Mouse (Mus musculus): ENCODE results near the gene Sirt2. TPM values are rescaled to one million over a fixed set of nuclear protein-coding genes. Genes with fewer than 3 reads are reported as not detected.

Gene Sirt2
- polyA plus RNA-seq, 1 experiment = 102 TPM

DNA sequence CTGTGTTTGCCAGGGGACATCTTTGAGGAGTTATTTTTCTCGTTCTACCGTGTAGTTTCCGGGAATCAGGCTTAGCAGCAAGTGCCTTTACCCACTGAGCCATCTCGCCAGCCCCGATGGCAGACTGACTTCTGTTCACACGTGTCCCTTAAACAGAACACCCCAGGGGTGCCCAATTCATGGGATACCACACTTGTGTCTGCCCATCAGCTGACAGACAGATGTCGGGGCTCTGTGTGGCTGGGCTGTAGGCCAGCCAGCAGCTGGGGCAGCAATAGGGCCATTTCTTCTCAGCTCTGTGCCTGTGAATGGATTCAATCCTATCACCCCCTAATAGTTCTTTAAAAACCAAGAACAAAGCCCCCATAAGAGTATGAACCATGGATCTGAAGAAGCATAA is 8.6 kb downstream of the Sirt2 start:
- no peak for TF ChIP-seq POLR2A (IDR thresholded peaks at IDR 0.05; ENCODE audit: borderline replicate concordance, extremely low read depth, low read depth, low read length)
- no peak for TF ChIP-seq CTCF (IDR thresholded peaks at IDR 0.05; ENCODE audit: insufficient read depth, low read length)
- no peak for DNase-seq
- no peak overlapping the region for H3K4me3 ChIP-seq (replicated peaks; ENCODE audit: extremely low read depth, low read depth, low read length)
- 88% methylated on average over 7 of the region's 7 CpGs for WGBS
- peaks cover under 1% of the 10 kb centered on the region; the same call in 1 of the 2 replicates for H3K4me1 ChIP-seq (ENCODE audit: control insufficient read depth, insufficient read depth, low read length)

DNA sequence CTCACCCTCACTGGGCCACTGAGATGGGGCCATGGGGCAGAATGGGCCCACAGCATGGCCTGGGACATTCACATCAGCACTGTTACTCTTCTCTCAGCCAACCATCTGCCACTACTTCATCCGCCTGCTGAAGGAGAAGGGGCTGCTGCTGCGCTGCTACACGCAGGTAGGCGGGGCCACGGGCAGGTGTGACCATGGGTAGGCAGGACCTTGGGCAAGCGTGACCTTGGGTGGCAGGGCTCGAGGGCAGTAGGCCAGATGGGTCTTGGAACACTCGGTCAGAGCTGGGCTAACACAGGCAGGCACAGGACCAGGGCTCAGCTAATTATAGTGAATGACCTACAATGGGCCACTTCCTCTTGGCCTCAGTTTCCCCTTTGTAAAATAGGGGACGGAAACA is 12.3 kb downstream of the Sirt2 start:
- H3K4me3 ChIP-seq (replicated peaks; ENCODE audit: extremely low read depth, low read depth, low read length) = no peak overlapping the region
- WGBS = 88% methylated on average over 9 of the region's 9 CpGs
- no peak for TF ChIP-seq POLR2A (IDR thresholded peaks at IDR 0.05; ENCODE audit: borderline replicate concordance, extremely low read depth, low read depth, low read length)
- TF ChIP-seq CTCF (IDR thresholded peaks at IDR 0.05; ENCODE audit: insufficient read depth, low read length) = no peak
- H3K4me1 ChIP-seq (ENCODE audit: control insufficient read depth, insufficient read depth, low read length) = peaks cover 4% of the 10 kb centered on the region; the same call in 1 of the 2 replicates
- no peak for DNase-seq

DNA sequence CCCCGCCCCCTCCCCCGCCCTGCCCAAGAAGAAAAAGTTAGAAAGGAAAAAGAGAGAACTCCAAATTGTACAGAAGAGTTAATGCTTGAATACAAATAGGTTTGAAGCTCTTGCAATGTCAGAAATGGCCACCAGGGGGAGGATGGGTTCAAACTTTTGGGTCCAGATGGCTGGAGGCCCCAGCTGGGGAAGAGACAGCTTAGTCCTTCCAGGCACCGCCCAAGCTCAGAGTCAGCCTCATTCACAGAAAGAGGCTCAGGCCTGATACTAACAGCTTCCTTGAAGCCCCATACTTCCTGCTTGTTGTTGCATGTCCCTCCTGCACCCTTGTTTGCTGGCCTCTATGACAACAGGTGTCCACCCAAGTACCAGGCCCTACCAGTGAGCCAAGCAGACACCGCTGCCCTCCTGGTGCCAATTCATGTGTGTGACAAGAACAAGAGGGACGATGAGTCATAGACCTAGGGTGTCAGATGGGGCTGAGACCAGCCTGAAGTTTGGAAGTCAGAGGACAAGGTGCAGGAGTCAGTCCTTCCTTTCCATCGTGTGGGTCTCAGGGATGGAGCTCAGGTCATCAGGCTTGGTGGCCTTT is 13.6 kb downstream of the Sirt2 start:
- DNase-seq = peak; percentile 81
- Histone ChIP-seq H3K4me3 (replicated peaks; ENCODE audit: extremely low read depth, low read depth, low read length) (no peak overlapping the region), H3K4me1 (ENCODE audit: control insufficient read depth, insufficient read depth, low read length) (peaks cover 4% of the 10 kb centered on the region; the same call in 1 of the 2 replicates)
- WGBS = 33% methylated on average over 6 of the region's 6 CpGs
- no peak for TF ChIP-seq POLR2A (IDR thresholded peaks at IDR 0.05; ENCODE audit: borderline replicate concordance, extremely low read depth, low read depth, low read length)
- TF ChIP-seq CTCF (IDR thresholded peaks at IDR 0.05; ENCODE audit: insufficient read depth, low read length) = peak; percentile 73

DNA sequence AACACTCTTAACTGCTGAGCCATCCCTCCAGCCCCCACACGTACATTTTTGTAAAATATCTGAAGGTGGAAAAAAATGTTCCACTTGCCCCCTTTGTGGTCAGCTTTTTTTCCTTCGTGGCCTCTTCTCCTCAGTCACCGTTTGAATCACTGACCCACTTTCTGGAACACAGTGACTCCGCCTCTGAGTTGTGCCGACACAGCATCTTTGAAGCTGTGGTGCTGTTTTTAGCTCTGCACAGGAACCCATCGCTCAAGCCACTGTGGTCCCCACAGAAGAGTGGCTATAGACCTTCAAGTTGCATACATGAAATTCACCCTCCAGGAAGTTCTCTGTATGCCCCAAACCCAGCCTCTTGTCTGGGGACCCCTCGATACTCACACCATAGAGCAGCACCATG is 14.3 kb downstream of the Sirt2 start:
- no peak overlapping the region for H3K4me3 ChIP-seq (replicated peaks; ENCODE audit: extremely low read depth, low read depth, low read length)
- TF ChIP-seq CTCF (IDR thresholded peaks at IDR 0.05; ENCODE audit: insufficient read depth, low read length) (no peak), POLR2A (IDR thresholded peaks at IDR 0.05; ENCODE audit: borderline replicate concordance, extremely low read depth, low read depth, low read length) (no peak)
- peaks cover 4% of the 10 kb centered on the region; the same call in 1 of the 2 replicates for H3K4me1 ChIP-seq (ENCODE audit: control insufficient read depth, insufficient read depth, low read length)
- WGBS = 47% methylated on average over 7 of the region's 7 CpGs
- DNase-seq = no peak

DNA sequence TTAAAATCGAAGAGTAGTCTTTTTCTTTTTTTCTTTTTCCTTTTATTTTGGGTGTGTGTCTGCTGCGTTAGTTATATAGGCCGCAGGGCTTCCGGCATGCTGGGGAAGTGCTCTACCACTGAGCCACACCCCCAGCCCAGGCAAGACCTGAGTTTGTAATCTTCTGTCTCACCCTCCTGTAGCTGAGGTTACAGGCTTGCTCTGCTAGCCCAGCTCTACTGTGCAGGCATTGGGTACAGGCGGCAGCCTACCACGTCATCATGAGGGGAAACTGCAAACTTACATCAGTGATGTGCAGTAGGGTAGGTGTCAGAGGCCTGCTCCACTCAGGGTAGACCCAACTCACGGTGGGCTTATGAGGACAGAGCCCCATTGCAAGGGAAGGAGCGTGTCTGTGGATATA is 14.7 kb downstream of the Sirt2 start:
- DNase-seq = no peak
- Histone ChIP-seq H3K4me1 (ENCODE audit: control insufficient read depth, insufficient read depth, low read length) (peaks cover 4% of the 10 kb centered on the region; the same call in 1 of the 2 replicates), H3K4me3 (replicated peaks; ENCODE audit: extremely low read depth, low read depth, low read length) (no peak overlapping the region)
- TF ChIP-seq POLR2A (IDR thresholded peaks at IDR 0.05; ENCODE audit: borderline replicate concordance, extremely low read depth, low read depth, low read length) = no peak
- no peak for TF ChIP-seq CTCF (IDR thresholded peaks at IDR 0.05; ENCODE audit: insufficient read depth, low read length)
- 86% methylated on average over 8 of the region's 8 CpGs for WGBS

DNA sequence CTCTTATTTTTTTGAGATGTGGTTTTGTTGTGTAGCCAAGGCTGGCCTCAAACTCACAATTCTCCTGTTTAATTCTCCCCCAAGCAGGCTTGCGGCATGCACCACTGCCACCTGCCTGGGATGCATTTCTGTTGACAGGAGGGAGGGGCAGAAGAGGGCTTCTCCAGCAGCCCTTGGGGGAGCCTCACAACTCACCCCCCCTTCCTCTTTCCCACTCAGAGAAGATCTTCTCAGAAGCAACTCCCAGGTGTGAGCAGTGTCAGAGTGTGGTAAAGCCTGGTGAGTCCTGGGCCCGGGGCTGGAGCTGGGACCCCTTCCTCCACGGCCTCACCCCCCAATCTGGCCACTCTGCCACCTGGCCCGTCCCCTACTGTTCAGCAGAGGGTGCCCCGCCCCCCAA is 18.6 kb downstream of the Sirt2 start:
- no peak for DNase-seq

DNA sequence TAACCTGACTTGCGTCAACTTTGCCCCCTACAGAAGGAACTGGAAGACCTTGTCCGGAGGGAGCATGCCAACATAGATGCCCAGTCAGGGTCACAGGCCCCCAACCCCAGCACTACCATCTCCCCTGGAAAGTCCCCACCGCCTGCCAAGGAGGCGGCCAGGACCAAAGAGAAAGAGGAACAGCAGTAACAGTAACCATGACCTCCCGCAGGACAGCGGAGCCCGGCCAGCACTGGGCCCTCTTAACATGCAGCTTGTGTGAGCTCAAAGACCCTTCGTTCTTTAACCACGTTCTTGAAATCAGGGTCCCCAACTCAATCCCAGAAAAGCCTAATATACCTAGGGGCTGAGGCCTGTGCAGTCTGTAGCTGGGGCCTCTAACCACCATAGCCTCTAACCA is 21.3 kb downstream of the Sirt2 start:
- DNase-seq = no peak
- no peak for TF ChIP-seq CTCF (IDR thresholded peaks at IDR 0.05; ENCODE audit: insufficient read depth, low read length)
- TF ChIP-seq POLR2A (IDR thresholded peaks at IDR 0.05; ENCODE audit: borderline replicate concordance, extremely low read depth, low read depth, low read length) = no peak
- 87% methylated on average over 9 of the region's 9 CpGs for WGBS
- Histone ChIP-seq H3K4me3 (replicated peaks; ENCODE audit: extremely low read depth, low read depth, low read length) (no peak overlapping the region), H3K4me1 (ENCODE audit: control insufficient read depth, insufficient read depth, low read length) (no peaks in the 10 kb centered on the region)

More for the DNA sequence above, 18.6 kb downstream of the Sirt2 start:
- Histone ChIP-seq H3K4me3 (replicated peaks; ENCODE audit: extremely low read depth, low read depth, low read length) (no peak overlapping the region), H3K4me1 (ENCODE audit: control insufficient read depth, insufficient read depth, low read length) (peaks cover 3% of the 10 kb centered on the region; the same call in 1 of the 2 replicates)
- WGBS = 87% methylated on average over 5 of the region's 5 CpGs
- no peak for TF ChIP-seq POLR2A (IDR thresholded peaks at IDR 0.05; ENCODE audit: borderline replicate concordance, extremely low read depth, low read depth, low read length)
- no peak for TF ChIP-seq CTCF (IDR thresholded peaks at IDR 0.05; ENCODE audit: insufficient read depth, low read length)

DNA sequence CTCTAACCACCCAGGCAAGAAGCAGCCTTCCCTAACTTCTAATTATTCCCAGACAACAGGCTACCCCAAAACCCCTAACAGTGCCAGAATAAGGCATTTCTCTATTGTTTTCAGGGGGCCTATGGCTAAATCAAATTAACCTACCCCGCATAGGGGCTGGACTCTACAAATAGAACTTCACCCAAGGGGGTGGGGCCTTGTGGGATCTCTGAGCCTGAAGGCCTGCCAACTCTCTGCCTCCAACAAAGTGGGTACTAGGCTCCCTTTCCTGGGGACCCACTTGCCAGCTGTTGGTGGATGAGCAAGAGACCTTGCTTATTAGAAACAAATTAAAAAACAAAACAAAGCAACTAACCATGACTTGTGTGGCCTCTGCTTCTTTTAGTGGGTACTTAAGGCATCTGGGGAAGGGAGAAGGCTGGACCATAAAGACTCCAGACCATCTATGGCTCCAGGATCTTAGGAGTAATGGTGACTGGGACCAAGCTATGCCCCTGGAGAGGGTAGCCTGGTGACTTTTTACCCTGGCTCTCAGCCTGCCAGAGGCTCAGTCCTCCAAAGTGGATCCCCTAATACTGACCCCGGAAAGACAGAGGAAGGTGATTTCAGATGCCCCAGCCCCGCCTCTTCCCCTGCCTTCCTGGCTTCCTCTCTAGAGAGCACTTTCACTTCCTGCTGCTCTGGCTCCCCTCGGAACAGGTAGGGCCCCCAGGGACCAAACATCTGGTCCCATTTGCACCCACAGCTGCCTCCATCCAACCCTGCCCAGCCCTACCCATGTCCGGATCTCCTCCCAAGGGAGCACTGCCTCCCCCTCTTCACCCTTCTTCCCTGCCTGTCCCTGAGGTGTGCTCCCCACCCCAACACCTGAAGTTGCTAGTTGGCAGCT is 22.0 kb downstream of the Sirt2 start, which contains the start of gene Rinl:
Gene Rinl (plus strand): TSS at position 663 of the 889 bp plus-strand sequence.
- Histone ChIP-seq H3K4me1 (ENCODE audit: control insufficient read depth, insufficient read depth, low read length) (no peaks in the 10 kb centered on the region), H3K4me3 (replicated peaks; ENCODE audit: extremely low read depth, low read depth, low read length) (peak within 1 kb of the TSS; percentile 49)
- 52% methylated on average over 5 of the region's 5 CpGs for WGBS

DNA sequence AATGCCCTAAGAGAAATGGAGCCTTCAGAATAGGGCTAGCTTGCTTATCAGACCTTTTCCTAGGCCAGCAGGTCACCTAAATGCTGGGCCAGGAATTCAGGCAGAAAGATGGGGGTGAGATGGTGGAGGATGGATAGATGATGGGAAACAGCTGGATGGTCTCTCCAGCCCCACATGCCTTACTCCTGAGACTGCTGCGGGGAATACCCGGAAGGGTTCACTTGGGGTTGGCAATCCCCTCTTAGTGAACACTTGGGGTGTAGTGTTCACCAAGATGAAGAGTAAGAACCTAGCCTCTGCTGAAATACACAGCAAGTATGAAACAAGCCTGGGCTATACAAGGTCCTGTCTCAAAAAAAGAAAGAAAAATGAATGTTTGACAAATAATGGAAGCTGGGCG is 22.7 kb downstream of the Sirt2 start:
- 61% methylated on average over 3 of the region's 3 CpGs for WGBS
- H3K4me1 ChIP-seq (ENCODE audit: control insufficient read depth, insufficient read depth, low read length) = no peaks in the 10 kb centered on the region
- TF ChIP-seq POLR2A (IDR thresholded peaks at IDR 0.05; ENCODE audit: borderline replicate concordance, extremely low read depth, low read depth, low read length) (no peak), CTCF (IDR thresholded peaks at IDR 0.05; ENCODE audit: insufficient read depth, low read length) (no peak)
- DNase-seq = no peak
- no peak overlapping the region for H3K4me3 ChIP-seq (replicated peaks; ENCODE audit: extremely low read depth, low read depth, low read length)

More for the DNA sequence above, 22.0 kb downstream of the Sirt2 start, which contains the start of gene Rinl:
- no peak for DNase-seq
- no peak for TF ChIP-seq POLR2A (IDR thresholded peaks at IDR 0.05; ENCODE audit: borderline replicate concordance, extremely low read depth, low read depth, low read length)
- TF ChIP-seq CTCF (IDR thresholded peaks at IDR 0.05; ENCODE audit: insufficient read depth, low read length) = no peak
